Mouse (Mus musculus) ovary, adult 18-20 months (tissue): ENCODE results near the gene Ralgps1.
"Not testable (repeated sequence)": the region's sequence is repeated elsewhere in the genome, so short reads cannot be mapped to it uniquely, and the experiment has no call there.

Source experiments
- DNase-seq: peaks from one replicate; pipeline ENCODE4 v3.0.0; 2022; ENCODE audit warnings: low spot score, mixed read lengths

Ralgps1 gene

GRCm38 (mm10) chr2:33361139-33361716 is 10.1 kb downstream of the Ralgps1 start:
- DNase-seq: no peak

GRCm38 (mm10) chr2:33360564-33360963 is 10.7 kb downstream of the Ralgps1 start:
- DNase-seq: no peak

GRCm38 (mm10) chr2:33359184-33359583 is 12.1 kb downstream of the Ralgps1 start:
- no peak for DNase-seq

- DNase-seq: no peak
Measured at GRCm38 (mm10) chr2:33357250-33357838, 13.9 kb downstream of the Ralgps1 start.

- DNase-seq: no peak
Measured at GRCm38 (mm10) chr2:33355558-33355957, 15.7 kb downstream of the Ralgps1 start.

GRCm38 (mm10) chr2:33353432-33353831 is 17.9 kb downstream of the Ralgps1 start:
- DNase-seq: no peak

GRCm38 (mm10) chr2:33351449-33351848 is 19.8 kb downstream of the Ralgps1 start:
- no peak for DNase-seq

- DNase-seq: no peak
Measured at GRCm38 (mm10) chr2:33350921-33351320, 20.4 kb downstream of the Ralgps1 start.

- no peak for DNase-seq
Measured at GRCm38 (mm10) chr2:33349581-33349980, 21.7 kb downstream of the Ralgps1 start.

- DNase-seq: peak; percentile 41
Measured at GRCm38 (mm10) chr2:33349081-33349480, 22.2 kb downstream of the Ralgps1 start.

- no peak for DNase-seq
Measured at GRCm38 (mm10) chr2:33348260-33348659, 23.0 kb downstream of the Ralgps1 start.

- DNase-seq: no peak
Measured at GRCm38 (mm10) chr2:33347607-33348006, 23.7 kb downstream of the Ralgps1 start.

GRCm38 (mm10) chr2:33346749-33347148 is 24.5 kb downstream of the Ralgps1 start:
- DNase-seq: no peak

GRCm38 (mm10) chr2:33345956-33346355 is 25.3 kb downstream of the Ralgps1 start:
- no peak for DNase-seq

- DNase-seq: no peak
Measured at GRCm38 (mm10) chr2:33345475-33345874, 25.8 kb downstream of the Ralgps1 start.

- no peak for DNase-seq
Measured at GRCm38 (mm10) chr2:33343413-33343812, 27.9 kb downstream of the Ralgps1 start.

GRCm38 (mm10) chr2:33342148-33342547 is 29.1 kb downstream of the Ralgps1 start:
- DNase-seq: no peak

GRCm38 (mm10) chr2:33335789-33336188 is 35.5 kb downstream of the Ralgps1 start:
- DNase-seq: no peak

GRCm38 (mm10) chr2:33329622-33330021 is 41.7 kb downstream of the Ralgps1 start:
- no peak for DNase-seq

- DNase-seq: no peak
Measured at GRCm38 (mm10) chr2:33328941-33329340, 42.3 kb downstream of the Ralgps1 start.

- no peak for DNase-seq
Measured at GRCm38 (mm10) chr2:33325359-33325758, 45.9 kb downstream of the Ralgps1 start.

- DNase-seq: no peak
Measured at GRCm38 (mm10) chr2:33323799-33324595, 47.3 kb downstream of the Ralgps1 start.

GRCm38 (mm10) chr2:33323043-33323625 is 48.2 kb downstream of the Ralgps1 start:
- not testable (repeated sequence) for DNase-seq
